Mouse (Mus musculus): ENCODE results near the gene Astn1. TPM values are rescaled to one million over a fixed set of nuclear protein-coding genes. Genes with fewer than 3 reads are reported as not detected.
A peak's percentile ranks its signal among the peaks of the same experiment; 100 is the strongest.

Astn1 gene
- total and polyA plus RNA-seq, 2 experiments from 2014 or later: 0.10 to 0.95 TPM

DNA sequence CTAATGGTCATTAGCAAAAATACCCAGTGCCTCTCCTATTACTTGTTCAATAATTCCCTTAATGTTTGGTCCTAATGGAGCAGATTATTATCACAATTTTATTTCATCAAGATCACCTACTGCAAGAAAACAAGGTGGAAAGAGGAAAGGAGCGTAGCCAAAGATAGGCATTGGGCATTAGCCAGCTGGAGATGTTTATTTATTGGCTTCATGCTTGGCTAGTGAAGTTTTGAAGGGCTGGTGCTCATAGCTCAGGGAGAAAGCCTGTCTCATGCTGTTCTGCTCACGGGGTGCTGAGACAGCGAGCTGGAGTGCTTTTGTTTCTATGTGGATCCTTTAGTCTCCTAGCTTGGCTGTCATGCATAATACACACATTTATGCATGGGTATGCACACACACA, 131.2 kb downstream of the Astn1 start:
- ATAC-seq (ENCODE audit: insufficient read depth, low read depth): no peak
- Histone ChIP-seq H3K4me1 (ENCODE audit: control insufficient read depth, insufficient read depth) (no peaks in the 10 kb centered on the region), H3K36me3 (replicated peaks; ENCODE audit: control insufficient read depth, insufficient read depth, low read length) (no peaks in the 10 kb centered on the region), H3K9me3 (replicated peaks; ENCODE audit: control insufficient read depth, low read length) (no peaks in the 10 kb centered on the region), H3K27me3 (ENCODE audit: control insufficient read depth, insufficient read depth, low read length) (no peaks in the 10 kb centered on the region), H3K9ac (replicated peaks; ENCODE audit: low read depth, low read length) (no peak overlapping the region), H3K27ac (ENCODE audit: low read depth) (no peak overlapping the region), H3K4me2 (ENCODE audit: low read depth, low read length) (no peak overlapping the region), H3K4me3 (ENCODE audit: low read depth, low read length) (no peak overlapping the region)
- TF ChIP-seq CTCF (IDR thresholded peaks at IDR 0.05; ENCODE audit: low read depth) (no peak), EP300 (IDR thresholded peaks at IDR 0.05; ENCODE audit: low read depth) (no peak)
- 73% methylated on average over 3 of the region's 3 CpGs for WGBS
- no peak for DNase-seq (ENCODE audit: low spot score)

DNA sequence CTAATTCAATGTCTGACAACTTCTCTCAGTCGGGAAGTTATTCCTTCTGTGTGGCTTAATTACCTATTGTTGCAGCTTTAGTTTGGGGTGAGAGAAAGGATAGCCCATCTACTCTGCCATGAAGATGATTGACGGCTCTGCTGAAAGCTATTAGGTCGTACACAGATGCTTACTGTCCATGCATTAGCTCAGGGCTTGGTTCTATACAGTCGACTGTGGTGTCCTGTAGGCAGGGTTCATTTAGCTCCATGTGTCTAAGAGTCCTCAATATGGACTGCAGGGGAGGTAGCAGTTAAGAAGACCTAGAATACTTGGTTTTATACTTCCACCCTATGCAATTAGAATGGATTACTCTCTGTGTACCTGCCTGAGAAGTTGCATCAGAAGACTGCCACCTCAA, 138.1 kb downstream of the Astn1 start:
- 59% methylated on average over 4 of the region's 4 CpGs for WGBS
- ATAC-seq (ENCODE audit: insufficient read depth, low read depth): no peak
- no peaks in the 10 kb centered on the region for H3K27me3 ChIP-seq (ENCODE audit: control insufficient read depth, insufficient read depth, low read length)
- no peak overlapping the region for H3K27ac ChIP-seq (ENCODE audit: low read depth)
- H3K4me2 ChIP-seq (ENCODE audit: low read depth, low read length): no peak overlapping the region
- no peak for TF ChIP-seq CTCF (IDR thresholded peaks at IDR 0.05; ENCODE audit: low read depth)
- no peak overlapping the region for H3K4me3 ChIP-seq (ENCODE audit: low read depth, low read length)
- no peak for DNase-seq (ENCODE audit: low spot score)
- no peaks in the 10 kb centered on the region; the same call in 1 of the 2 replicates for H3K4me1 ChIP-seq (ENCODE audit: control insufficient read depth, insufficient read depth)
- no peaks in the 10 kb centered on the region for H3K36me3 ChIP-seq (replicated peaks; ENCODE audit: control insufficient read depth, insufficient read depth, low read length)
- H3K9me3 ChIP-seq (replicated peaks; ENCODE audit: control insufficient read depth, low read length): no peaks in the 10 kb centered on the region
- H3K9ac ChIP-seq (replicated peaks; ENCODE audit: low read depth, low read length): no peak overlapping the region

DNA sequence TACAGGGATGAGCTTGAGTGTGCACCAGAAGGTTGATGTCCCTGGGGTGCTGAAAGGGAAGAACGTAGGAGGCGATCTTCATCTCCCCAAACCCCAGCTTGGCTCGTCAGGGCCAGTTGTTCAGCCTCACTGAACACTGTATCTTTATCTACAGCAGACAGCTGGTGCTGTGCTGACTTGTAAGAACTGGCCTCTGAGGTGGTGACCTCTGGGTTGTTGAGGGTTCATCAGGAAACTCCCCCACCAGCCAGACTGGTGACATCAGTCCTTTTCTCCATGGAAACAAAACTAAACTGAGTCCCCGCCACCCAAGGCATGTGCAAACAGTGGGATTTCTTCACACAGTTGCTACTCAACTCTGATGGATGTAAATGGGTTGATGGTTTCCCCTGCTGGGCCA, 138.9 kb downstream of the Astn1 start:
- H3K27me3 ChIP-seq (ENCODE audit: control insufficient read depth, insufficient read depth, low read length): no peaks in the 10 kb centered on the region
- no peaks in the 10 kb centered on the region for H3K9me3 ChIP-seq (replicated peaks; ENCODE audit: control insufficient read depth, low read length)
- no peaks in the 10 kb centered on the region; the same call in 1 of the 2 replicates for H3K4me1 ChIP-seq (ENCODE audit: control insufficient read depth, insufficient read depth)
- ATAC-seq (ENCODE audit: insufficient read depth, low read depth) (no peak; the same call in 1 of the 2 replicates), DNase-seq (ENCODE audit: low spot score) (peak; percentile 24)
- H3K27ac ChIP-seq (ENCODE audit: low read depth): no peak overlapping the region
- no peak overlapping the region for H3K9ac ChIP-seq (replicated peaks; ENCODE audit: low read depth, low read length)
- H3K4me3 ChIP-seq (ENCODE audit: low read depth, low read length): no peak overlapping the region
- no peaks in the 10 kb centered on the region for H3K36me3 ChIP-seq (replicated peaks; ENCODE audit: control insufficient read depth, insufficient read depth, low read length)
- H3K4me2 ChIP-seq (ENCODE audit: low read depth, low read length): no peak overlapping the region
- whole genome bisulfite sequencing: 32% methylated on average over 4 of the region's 4 CpGs
- TF ChIP-seq EP300 (IDR thresholded peaks at IDR 0.05; ENCODE audit: low read depth) (no peak), CTCF (IDR thresholded peaks at IDR 0.05; ENCODE audit: low read depth) (no peak)

DNA sequence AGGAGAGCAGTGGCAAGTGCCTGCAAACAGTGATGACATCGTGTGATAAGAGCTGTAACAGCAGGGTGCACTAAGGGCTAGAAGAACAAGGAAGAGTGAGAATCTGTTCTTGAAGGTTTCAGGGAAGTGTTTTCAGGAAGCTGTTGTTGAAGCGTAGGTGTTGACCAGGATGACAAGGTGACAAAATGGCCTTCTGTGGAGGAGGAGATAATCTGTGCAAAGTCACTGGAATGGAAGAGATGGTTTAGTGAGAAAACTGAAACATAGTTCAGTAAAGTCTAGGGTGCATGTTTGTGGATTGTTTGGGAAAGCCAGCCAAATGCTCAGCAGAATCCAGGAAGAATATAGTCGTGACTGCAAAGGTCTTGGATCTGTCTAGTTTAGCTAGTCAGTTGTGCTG, 145.5 kb downstream of the Astn1 start:
- Histone ChIP-seq H3K4me2 (ENCODE audit: low read depth, low read length) (no peak overlapping the region), H3K36me3 (replicated peaks; ENCODE audit: control insufficient read depth, insufficient read depth, low read length) (no peaks in the 10 kb centered on the region), H3K27me3 (ENCODE audit: control insufficient read depth, insufficient read depth, low read length) (no peaks in the 10 kb centered on the region), H3K4me3 (ENCODE audit: low read depth, low read length) (no peak overlapping the region), H3K27ac (ENCODE audit: low read depth) (no peak overlapping the region), H3K9me3 (replicated peaks; ENCODE audit: control insufficient read depth, low read length) (no peaks in the 10 kb centered on the region), H3K4me1 (ENCODE audit: control insufficient read depth, insufficient read depth) (no peaks in the 10 kb centered on the region), H3K9ac (replicated peaks; ENCODE audit: low read depth, low read length) (no peak overlapping the region)
- DNase-seq (ENCODE audit: low spot score) (no peak), ATAC-seq (ENCODE audit: insufficient read depth, low read depth) (no peak)
- TF ChIP-seq CTCF (IDR thresholded peaks at IDR 0.05; ENCODE audit: low read depth): no peak
- no peak for TF ChIP-seq EP300 (IDR thresholded peaks at IDR 0.05; ENCODE audit: low read depth)
- WGBS: 25% methylated on average over 3 of the region's 3 CpGs

DNA sequence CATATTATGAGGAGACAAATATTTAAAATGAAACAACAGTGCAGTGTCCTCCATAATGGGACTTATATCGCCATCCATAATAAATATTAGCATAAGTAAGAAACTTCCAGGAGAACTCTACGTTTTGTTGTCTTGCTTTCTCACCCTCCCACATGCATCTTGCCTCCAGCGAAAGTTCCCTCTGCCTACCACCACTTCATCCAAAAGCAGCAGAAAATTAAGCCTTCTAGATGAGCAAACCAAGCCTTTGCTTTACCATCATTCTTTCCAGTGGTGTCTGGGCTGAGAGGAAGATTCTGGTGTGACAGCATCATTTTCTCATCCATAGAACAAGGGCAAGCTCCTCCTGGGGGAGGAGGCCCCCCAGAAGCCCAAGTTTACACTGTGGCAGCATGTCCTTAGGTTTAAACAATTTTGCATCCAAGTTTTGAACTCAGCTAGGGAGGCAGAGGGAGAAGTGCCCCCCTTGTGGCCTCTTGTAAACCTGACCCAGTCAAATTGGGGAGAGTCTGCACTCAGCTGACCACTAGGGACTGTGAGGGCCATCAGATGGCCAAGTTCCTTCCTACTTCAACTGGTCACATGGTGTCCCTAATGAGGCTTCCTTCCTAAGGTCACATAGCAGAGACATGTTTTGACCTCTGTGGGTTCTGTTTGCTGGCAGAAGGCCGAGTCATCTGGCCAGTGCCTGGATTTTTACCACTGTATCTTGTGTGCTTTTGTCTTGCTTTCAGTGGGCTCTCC, 147.2 kb downstream of the Astn1 start:
- no peaks in the 10 kb centered on the region for H3K36me3 ChIP-seq (replicated peaks; ENCODE audit: control insufficient read depth, insufficient read depth, low read length)
- DNase-seq (ENCODE audit: low spot score) (no peak), ATAC-seq (ENCODE audit: insufficient read depth, low read depth) (peak; percentile 33; the same call in 1 of the 2 replicates)
- 73% methylated on average over 4 of the region's 4 CpGs for WGBS
- no peak overlapping the region for H3K4me3 ChIP-seq (ENCODE audit: low read depth, low read length)
- no peak overlapping the region for H3K4me2 ChIP-seq (ENCODE audit: low read depth, low read length)
- H3K9ac ChIP-seq (replicated peaks; ENCODE audit: low read depth, low read length): no peak overlapping the region
- no peaks in the 10 kb centered on the region for H3K4me1 ChIP-seq (ENCODE audit: control insufficient read depth, insufficient read depth)
- TF ChIP-seq CTCF (IDR thresholded peaks at IDR 0.05; ENCODE audit: low read depth) (0 out of 2 replicates have a peak, but pooled peaks have one; percentile 6), EP300 (IDR thresholded peaks at IDR 0.05; ENCODE audit: low read depth) (no peak)
- H3K9me3 ChIP-seq (replicated peaks; ENCODE audit: control insufficient read depth, low read length): no peaks in the 10 kb centered on the region
- no peak overlapping the region for H3K27ac ChIP-seq (ENCODE audit: low read depth)
- H3K27me3 ChIP-seq (ENCODE audit: control insufficient read depth, insufficient read depth, low read length): no peaks in the 10 kb centered on the region
